Mouse (Mus musculus) embryonic fibroblast, embryonic 13.5 days (primary cell): ENCODE data around the gene Ctu1.

ENCODE experiments used
- CTCF ChIP-seq: IDR thresholded peaks from 2 replicates; pipeline ENCODE4 v1.5.1; 2011; ENCODE audit warnings: mild to moderate bottlenecking, control low read depth, low read length, moderate library complexity, borderline replicate concordance; ENCODE audit not compliant: insufficient read depth
- POLR2A ChIP-seq: IDR thresholded peaks from 2 replicates; pipeline ENCODE4 v1.6.1; 2011; ENCODE audit warnings: low read depth, mild to moderate bottlenecking, control low read depth, low read length, moderate library complexity

- TF ChIP-seq POLR2A (no peak), CTCF (no peak)
Measured at GRCm38 (mm10) chr7:43637118-43637517, 34.7 kb upstream of the Ctu1 start.
